Mouse (Mus musculus) C2C12 (cell line): ENCODE results near the gene Kcnma1.

ENCODE experiments used
- CEBPB ChIP-seq: IDR thresholded peaks from one replicate; pipeline ENCODE4 v1.6.1; 2011; ENCODE audit warnings: low read depth, mild to moderate bottlenecking, control low read depth, moderate library complexity
- CTCF ChIP-seq: IDR thresholded peaks from one replicate; pipeline ENCODE4 v1.5.1; 2011; ENCODE audit not compliant: control insufficient read depth, insufficient read depth, insufficient read length
- FOSL1 ChIP-seq: IDR thresholded peaks from one replicate; pipeline ENCODE4 v1.8.0; 2011; ENCODE audit warnings: mild to moderate bottlenecking, low read length; ENCODE audit not compliant: poor library complexity, insufficient read depth, severe bottlenecking
- MAX ChIP-seq: IDR thresholded peaks from one replicate; pipeline ENCODE4 v1.6.1; 2011; ENCODE audit warnings: mild to moderate bottlenecking, control low read depth
- MYOD1 ChIP-seq: IDR thresholded peaks from one replicate; pipeline ENCODE4 v1.6.1; 2011; ENCODE audit warnings: low read depth; ENCODE audit not compliant: control insufficient read depth, insufficient read length
- USF1 ChIP-seq: IDR thresholded peaks from one replicate; pipeline ENCODE4 v1.6.1; 2011; ENCODE audit warnings: low read depth, mild to moderate bottlenecking, control low read depth, moderate library complexity

- TF ChIP-seq CTCF (no peak), MYOD1 (no peak), USF1 (no peak), MAX (no peak), CEBPB (no peak), FOSL1 (no peak)
These were observed 82.6 kb downstream of the Kcnma1 start for GRCm38 (mm10) chr14:23931671-23932071.
